Mouse (Mus musculus) midbrain, embryonic 11.5 days (tissue): ENCODE results near the gene Mettl7a3. TPM values are rescaled to one million over a fixed set of nuclear protein-coding genes. Genes with fewer than 3 reads are reported as not detected.
"Not testable (repeated sequence)": the region's sequence is repeated elsewhere in the genome, so short reads cannot be mapped to it uniquely, and the experiment has no call there.

ENCODE experiments used
- ATAC-seq: fragments of 200-750 bp; cut with Nextera tagmentation; 2 replicates; pipeline ENCODE4 v1.8.0; 2017; ENCODE audit warnings: moderate TSS enrichment, moderate library complexity; ENCODE audit not compliant: low FRiP score
- DNase-seq: peaks from one replicate; pipeline ENCODE4 v3.0.0; 2015; ENCODE audit warnings: low spot score; ENCODE audit errors: missing footprints
- H3K27ac ChIP-seq: fragments of 300-500 bp; sonication (generic); 2 replicates; pipeline ENCODE4 v1.5.1; 2014; ENCODE audit warnings: low read depth, low read length
- H3K27me3 ChIP-seq: fragments of 300-500 bp; sonication (generic); 2 replicates; pipeline ENCODE4 v1.6.1; 2014; ENCODE audit warnings: mild to moderate bottlenecking, low read length, moderate library complexity, mixed read lengths; ENCODE audit not compliant: control insufficient read depth, insufficient read depth
- H3K36me3 ChIP-seq: fragments of 300-500 bp; sonication (generic); 2 replicates; pipeline ENCODE4 v1.6.1; 2014; ENCODE audit warnings: mild to moderate bottlenecking, low read length, moderate library complexity, mixed read lengths; ENCODE audit not compliant: control insufficient read depth, insufficient read depth
- H3K4me1 ChIP-seq: fragments of 300-500 bp; sonication (generic); 2 replicates; pipeline ENCODE4 v1.6.1; 2014; ENCODE audit warnings: low read length; ENCODE audit not compliant: control insufficient read depth, insufficient read depth
- H3K4me2 ChIP-seq: fragments of 300-500 bp; sonication (generic); 2 replicates; pipeline ENCODE4 v1.6.1; 2014; ENCODE audit warnings: mild to moderate bottlenecking, moderate library complexity
- H3K4me3 ChIP-seq: fragments of 300-500 bp; sonication (generic); 2 replicates; pipeline ENCODE4 v1.5.1; 2014; ENCODE audit warnings: low read depth, low read length
- H3K9ac ChIP-seq: fragments of 300-500 bp; sonication (generic); 2 replicates; pipeline ENCODE4 v1.6.1; 2014; ENCODE audit warnings: low read length
- H3K9me3 ChIP-seq: fragments of 300-500 bp; sonication (generic); 2 replicates; pipeline ENCODE4 v1.6.1; 2016; ENCODE audit warnings: low read length; ENCODE audit not compliant: control insufficient read depth
- WGBS: fragments of 180-500 bp; shearing (Covaris S2); extraction: QIAGEN DNeasy Blood & Tissue Kit; methylation state at CpG from one replicate; pipeline ENCODE4 v1.1.7; 2014; 5-methylcytosine and 5-hydroxymethylcytosine counted together
- polyA plus RNA-seq: library from polyadenylated mRNA; unstranded; fragments of >200 nt; fragmentation: Nextera tagmentation; extraction: Ambion mirVana; gene quantifications from 2 replicates; pipeline ENCODE4 v1.2.1, GENCODE M21; 2014

The Mettl7a3 gene
- polyA plus RNA-seq, 1 experiment from 2014 or later = not detected

DNA sequence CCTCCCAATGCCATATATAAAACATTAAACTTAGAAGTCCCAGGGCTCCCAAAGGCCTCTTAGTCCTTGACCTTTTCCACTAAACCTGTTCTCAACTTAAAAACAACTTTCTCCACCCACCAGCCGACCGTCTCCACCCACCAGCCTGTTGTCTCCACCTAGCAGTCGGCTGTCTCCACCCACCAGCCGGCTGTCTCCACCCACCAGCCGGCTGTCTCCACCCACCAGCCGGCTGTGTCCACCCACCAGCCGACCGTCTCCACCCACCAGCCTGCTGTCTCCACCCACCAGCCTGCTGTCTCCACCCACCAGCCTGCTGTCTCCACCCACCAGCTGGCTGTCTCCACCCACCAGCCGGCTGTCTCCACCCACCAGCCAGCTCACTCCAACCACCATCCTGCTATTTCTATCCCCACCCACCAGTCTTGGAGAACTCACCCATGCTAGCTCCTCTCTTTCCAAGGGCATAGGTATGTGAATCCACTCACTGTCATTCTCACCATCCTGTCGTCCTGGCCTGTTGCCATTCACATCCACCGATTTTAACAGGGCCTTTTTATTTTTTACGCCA lies 10.6 kb upstream of the Mettl7a3 start:
- H3K27me3 ChIP-seq = no peaks in the 10 kb centered on the region
- no peak overlapping the region for H3K4me2 ChIP-seq
- no peaks in the 10 kb centered on the region for H3K9me3 ChIP-seq
- 79% methylated on average over 12 of the region's 12 CpGs for WGBS
- no peak for DNase-seq
- H3K27ac ChIP-seq = no peak overlapping the region
- no peak for ATAC-seq
- H3K4me1 ChIP-seq = no peaks in the 10 kb centered on the region
- H3K9ac ChIP-seq = no peak overlapping the region
- H3K4me3 ChIP-seq = no peak overlapping the region
- H3K36me3 ChIP-seq = no peaks in the 10 kb centered on the region

GRCm38 (mm10) chr15:100325235-100325634 lies 9.5 kb upstream of the Mettl7a3 start:
- WGBS = 96% methylated on average over 3 of the region's 3 CpGs

DNA sequence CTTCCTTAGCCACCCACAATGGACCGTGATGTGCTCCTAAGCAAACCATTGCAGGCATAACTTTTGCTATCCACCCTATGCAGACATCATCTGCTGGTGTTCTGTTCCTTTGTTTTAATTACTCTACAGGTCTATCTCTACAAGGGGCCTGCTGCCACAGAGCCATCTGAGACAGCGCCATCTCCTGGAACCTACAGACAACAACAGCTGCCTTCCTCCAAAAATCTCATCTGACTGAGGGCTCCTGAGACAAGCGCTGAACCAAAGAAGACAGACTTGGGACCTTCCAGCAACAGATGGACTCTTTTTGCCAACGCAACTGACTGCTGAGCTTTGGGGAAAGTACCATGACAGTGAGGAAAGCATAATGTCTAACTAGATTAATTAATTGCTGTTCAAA lies 6.6 kb upstream of the Mettl7a3 start:
- 69% methylated on average over 3 of the region's 4 CpGs for WGBS
- not testable (repeated sequence) for H3K9me3 ChIP-seq, ATAC-seq, H3K27ac ChIP-seq, H3K36me3 ChIP-seq, H3K27me3 ChIP-seq, H3K4me1 ChIP-seq, H3K9ac ChIP-seq, H3K4me2 ChIP-seq, H3K4me3 ChIP-seq, DNase-seq

More at GRCm38 (mm10) chr15:100325235-100325634, 9.5 kb upstream of the Mettl7a3 start:
- ATAC-seq = no peak
- no peak for DNase-seq
- Histone ChIP-seq H3K27ac (no peak overlapping the region), H3K36me3 (no peaks in the 10 kb centered on the region), H3K9ac (no peak overlapping the region), H3K9me3 (no peaks in the 10 kb centered on the region), H3K4me3 (no peak overlapping the region), H3K4me1 (no peaks in the 10 kb centered on the region), H3K27me3 (no peaks in the 10 kb centered on the region), H3K4me2 (no peak overlapping the region)

GRCm38 (mm10) chr15:100329336-100329735 lies 5.4 kb upstream of the Mettl7a3 start:
- not testable (repeated sequence) for H3K9me3 ChIP-seq, DNase-seq, H3K9ac ChIP-seq, H3K4me1 ChIP-seq, H3K36me3 ChIP-seq, H3K27me3 ChIP-seq, H3K27ac ChIP-seq, ATAC-seq, H3K4me2 ChIP-seq, H3K4me3 ChIP-seq
- 86% methylated on average over 10 of the region's 10 CpGs for WGBS

DNA sequence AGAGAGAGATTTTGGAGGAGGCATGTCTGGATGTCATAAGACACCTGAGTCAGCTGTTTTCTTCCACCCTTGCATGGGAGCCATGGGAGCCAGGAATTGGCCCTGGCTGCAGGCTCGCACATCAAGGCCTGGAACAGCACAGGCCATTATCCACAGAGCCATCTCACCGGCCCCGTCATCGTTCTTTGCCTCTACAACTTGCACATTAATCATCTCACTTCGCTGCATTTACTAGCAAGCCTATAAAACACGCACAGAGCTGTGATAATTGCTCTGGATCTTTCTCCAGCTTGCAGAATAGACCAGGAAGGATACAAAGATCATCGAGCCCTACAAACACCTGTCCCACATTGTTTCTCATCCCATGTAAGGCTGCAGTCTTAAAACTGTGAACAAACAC lies 4.0 kb upstream of the Mettl7a3 start:
- no peaks in the 10 kb centered on the region for H3K4me1 ChIP-seq
- no peaks in the 10 kb centered on the region for H3K27me3 ChIP-seq
- H3K4me2 ChIP-seq = no peak overlapping the region
- no peak overlapping the region for H3K9ac ChIP-seq
- no peaks in the 10 kb centered on the region for H3K36me3 ChIP-seq
- ATAC-seq (no peak), DNase-seq (no peak)
- 90% methylated on average over 7 of the region's 7 CpGs for WGBS
- H3K27ac ChIP-seq = no peak overlapping the region
- H3K9me3 ChIP-seq = no peaks in the 10 kb centered on the region
- no peak overlapping the region for H3K4me3 ChIP-seq

- H3K9ac ChIP-seq, H3K4me3 ChIP-seq, H3K4me1 ChIP-seq, H3K27me3 ChIP-seq, H3K9me3 ChIP-seq, H3K4me2 ChIP-seq, DNase-seq, H3K27ac ChIP-seq, ATAC-seq, H3K36me3 ChIP-seq: not testable (repeated sequence)
- WGBS = 37% methylated on average over 2 of the region's 10 CpGs
Measured at GRCm38 (mm10) chr15:100332077-100332961, 2.4 kb upstream of the Mettl7a3 start.

DNA sequence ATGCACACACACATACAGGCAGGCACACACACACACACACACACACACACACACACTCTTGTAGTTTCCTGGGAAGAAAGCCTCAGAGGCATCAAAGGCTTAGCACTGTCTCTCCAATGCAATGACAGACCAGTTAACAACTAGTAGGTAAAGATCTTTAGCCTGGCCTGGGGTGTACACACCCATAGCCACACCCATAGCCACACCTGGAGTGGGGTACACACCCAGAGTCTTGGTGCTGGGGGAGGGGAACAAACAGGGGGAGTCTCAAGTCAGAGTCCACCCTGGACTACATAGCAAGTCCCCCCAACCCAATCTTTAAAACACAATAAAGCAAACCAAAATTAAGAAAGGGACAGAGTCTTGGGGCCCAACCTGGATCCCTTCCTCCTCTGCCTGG lies 2.6 kb downstream of the Mettl7a3 start:
- H3K4me3 ChIP-seq, H3K27ac ChIP-seq, H3K9me3 ChIP-seq, H3K9ac ChIP-seq, H3K36me3 ChIP-seq, DNase-seq, H3K4me2 ChIP-seq, H3K27me3 ChIP-seq, ATAC-seq, H3K4me1 ChIP-seq: not testable (repeated sequence)

DNA sequence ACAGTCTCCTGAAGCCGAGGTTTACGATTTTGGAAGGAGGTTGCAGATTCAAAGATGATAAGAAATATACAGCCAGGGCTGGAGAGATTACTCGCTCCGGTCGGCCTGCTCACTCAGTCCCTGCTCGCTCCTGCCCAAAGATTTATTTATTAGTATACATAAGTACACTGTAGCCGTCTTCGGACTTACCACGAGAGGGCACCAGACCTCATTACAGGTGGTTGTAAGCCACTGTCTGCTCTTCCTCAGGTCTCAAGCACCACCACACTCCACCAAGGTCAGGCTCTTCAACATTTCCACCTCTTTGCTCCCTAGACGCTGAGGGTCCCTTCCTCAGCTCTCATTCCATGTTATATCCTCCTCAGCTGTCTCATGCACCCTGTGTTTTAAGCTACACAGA lies 3.1 kb downstream of the Mettl7a3 start:
- not testable (repeated sequence) for H3K9ac ChIP-seq, H3K4me2 ChIP-seq, H3K27me3 ChIP-seq, DNase-seq, H3K27ac ChIP-seq, H3K9me3 ChIP-seq, ATAC-seq, H3K4me1 ChIP-seq, H3K4me3 ChIP-seq, H3K36me3 ChIP-seq
- 36% methylated on average over 10 of the region's 10 CpGs for WGBS

GRCm38 (mm10) chr15:100341314-100341980 lies 6.7 kb downstream of the Mettl7a3 start:
- WGBS = 79% methylated on average over 4 of the region's 5 CpGs
- not testable (repeated sequence) for DNase-seq, H3K9me3 ChIP-seq, H3K4me1 ChIP-seq, H3K36me3 ChIP-seq, H3K9ac ChIP-seq, H3K27me3 ChIP-seq, H3K4me2 ChIP-seq, H3K4me3 ChIP-seq, H3K27ac ChIP-seq, ATAC-seq
